Mouse (Mus musculus) layer of hippocampus, adult 6 months (tissue): ENCODE results near the gene Cacnb1. TPM values are rescaled to one million over a fixed set of nuclear protein-coding genes. Genes with fewer than 3 reads are reported as not detected.

ENCODE experiments used
- long read RNA-seq, 2 experiments: library from polyadenylated mRNA; unstranded; transcript quantifications; one replicate each; pipeline ENCODE4 v2.0.0; 2019 to 2020
- microRNA-seq: library from miRNA; unstranded; fragments of <30 nt; microRNA quantifications from one replicate; pipeline ENCODE4 v1.2.0, GENCODE M21; 2020
- polyA plus RNA-seq: library from polyadenylated mRNA; unstranded; fragments of <200 nt; fragmentation: Nextera tagmentation; gene quantifications from 2 replicates; pipeline ENCODE4 v1.2.3, GENCODE M21; 2021

Cacnb1 gene
- polyA plus RNA-seq = 38.9 and 48.1 TPM in 2 replicates
- long read RNA-seq, experiment 1, transcript Cacnb1-205 (13 exons, 1,745 nt) = major isoform, 28 of 38 reads
- long read RNA-seq, experiment 1, partial matches to known transcripts = 2 of 38 reads
- long read RNA-seq, experiment 1, other reads (novel, unspliced or antisense) = 6 of 38 reads
- long read RNA-seq, experiment 2, transcript Cacnb1-205 (13 exons, 1,745 nt) = major isoform, 70 of 148 reads
- long read RNA-seq, experiment 2, transcript Cacnb1-201 (14 exons, 3,396 nt) = minor isoform, 50 of 148 reads
- long read RNA-seq, experiment 2, partial matches to known transcripts = 6 of 148 reads
- long read RNA-seq, experiment 2, other reads (novel, unspliced or antisense) = 18 of 148 reads

GRCm38 (mm10) chr11:98022555-98023371 is at the start of gene Cacnb1:
Gene Cacnb1 (minus strand): TSS chr11:98023034.

DNA sequence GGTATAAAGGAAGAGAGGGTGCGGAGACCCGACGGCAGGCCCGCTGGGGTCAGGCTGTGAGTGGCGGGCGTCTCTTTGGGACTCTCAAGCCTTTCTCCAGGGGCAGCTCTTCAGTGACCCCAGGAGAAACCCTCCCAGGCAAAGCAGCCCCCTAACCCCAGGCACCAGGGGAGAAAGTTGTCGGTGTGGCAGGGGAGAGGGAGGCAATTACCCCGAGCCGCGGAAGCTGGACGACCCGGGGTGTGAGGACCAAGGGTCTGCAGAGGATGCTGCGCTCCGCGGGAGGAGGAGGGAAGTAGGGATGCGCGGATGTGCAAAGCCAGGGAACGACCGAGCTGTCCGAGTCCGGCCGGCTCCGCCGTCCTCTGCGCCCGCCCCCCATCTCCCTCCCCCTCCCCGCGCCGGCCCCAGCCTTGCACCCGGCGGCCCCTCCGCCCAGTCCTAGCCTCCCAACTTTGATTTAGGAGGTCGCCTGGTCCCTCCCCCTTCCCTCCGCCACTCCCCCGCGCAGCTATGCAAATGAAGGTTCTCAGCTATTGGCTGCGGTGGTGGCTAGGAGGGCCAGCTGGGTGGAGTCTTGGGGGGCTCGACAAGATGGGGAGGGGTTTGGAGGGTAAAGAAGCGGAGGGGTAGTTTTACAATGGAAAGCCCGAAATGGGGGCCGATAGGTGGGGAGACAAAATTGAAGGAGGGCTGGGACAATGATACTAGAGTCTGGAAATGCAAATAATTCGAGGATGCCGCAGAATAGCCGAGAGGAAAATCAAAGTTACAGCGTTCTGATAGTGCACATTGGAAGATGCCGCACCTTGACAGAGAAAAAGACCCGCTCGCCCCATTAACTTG is 30.4 kb upstream of the Cacnb1 start, which contains the start of gene Stac2:
Gene Stac2 (minus strand): TSS at position 474 of the 846 bp plus-strand sequence.

DNA sequence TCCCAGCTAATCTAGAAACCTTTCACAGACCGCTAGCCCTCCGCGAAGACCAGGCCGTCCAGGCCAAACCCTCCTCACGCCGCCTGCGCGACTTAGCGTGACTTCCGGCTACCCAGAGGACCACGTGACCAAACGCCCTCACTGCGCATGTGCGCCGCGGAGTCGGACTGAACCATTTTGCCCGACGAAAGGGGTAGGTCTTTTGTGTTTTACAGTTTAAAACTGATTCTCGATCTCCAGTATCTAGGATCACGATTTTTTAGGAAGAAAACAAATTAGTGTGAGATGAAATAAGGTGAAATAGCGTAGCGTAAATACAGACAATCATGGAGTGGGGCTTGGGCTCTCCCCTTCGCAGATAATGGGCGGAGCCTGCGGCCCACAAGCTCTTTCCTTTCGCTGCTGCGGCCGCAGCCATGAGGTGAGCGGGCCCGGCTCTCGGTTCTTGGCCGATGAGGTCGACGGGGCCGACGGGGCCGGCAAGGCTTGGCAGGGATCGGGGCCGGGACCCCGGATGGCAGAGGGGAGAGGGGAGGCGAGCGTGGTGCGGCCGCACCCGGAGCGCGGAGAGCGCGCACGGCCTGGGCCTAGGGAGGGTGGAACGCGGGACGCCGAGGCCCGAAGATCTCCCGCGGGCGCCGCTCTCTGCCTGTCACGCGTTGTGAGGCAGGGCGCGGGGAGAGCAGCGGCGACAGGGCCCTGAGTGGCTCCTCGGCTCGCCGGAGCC is 3.9 kb upstream of the Cacnb1 start, which contains the start of gene Rpl19:
Gene Rpl19 (plus strand): TSS at position 141 of the 727 bp plus-strand sequence.

GRCm38 (mm10) chr11:97995564-97996288 is 27.1 kb downstream of the Cacnb1 start, which contains the start of gene Arl5c:
Gene Arl5c (minus strand): TSS chr11:97996181.

GRCm38 (mm10) chr11:97985727-97986677 is 36.8 kb downstream of the Cacnb1 start, which contains the start of gene Plxdc1:
Gene Plxdc1 (minus strand): TSS chr11:97986444.

Small RNAs within 50 kb of the gene (microRNA-seq; reads per million reads assigned to microRNA genes)
- not detected for gene Gm27597

Other genes with a start within 250 kb of the Cacnb1 start
- 0.53 TPM in 1 of 2 replicates, not detected in the other for gene 1700001P01Rik, start 247.1 kb downstream of the Cacnb1 start, polyA plus RNA-seq
- gene Rpl23, start 240.6 kb downstream of the Cacnb1 start, polyA plus RNA-seq = 631 and 670 TPM in 2 replicates
- 36.2 and 46.2 TPM in 2 replicates for gene Lasp1, start 224.0 kb downstream of the Cacnb1 start, polyA plus RNA-seq
- gene B230217C12Rik, start 182.3 kb downstream of the Cacnb1 start, polyA plus RNA-seq = 88.3 and 97.9 TPM in 2 replicates
- gene Fbxo47, start 138.9 kb downstream of the Cacnb1 start, polyA plus RNA-seq = 0.77 and 1.2 TPM in 2 replicates
- gene Plxdc1, start 36.6 kb downstream of the Cacnb1 start, polyA plus RNA-seq = 7.8 and 10.7 TPM in 2 replicates
- gene Arl5c, start 26.9 kb downstream of the Cacnb1 start, polyA plus RNA-seq = 6.9 and 9.8 TPM in 2 replicates
- 2,123 and 2,249 TPM in 2 replicates for gene Rpl19, start 3.7 kb upstream of the Cacnb1 start, polyA plus RNA-seq
- gene Stac2, start 30.4 kb upstream of the Cacnb1 start, polyA plus RNA-seq = 6.3 and 7.7 TPM in 2 replicates
- 5.7 and 6.6 TPM in 2 replicates for gene Fbxl20, start 127.4 kb upstream of the Cacnb1 start, polyA plus RNA-seq
- gene Med1, start 170.3 kb upstream of the Cacnb1 start, polyA plus RNA-seq = 28.3 and 34.2 TPM in 2 replicates
- gene Cdk12, start 180.0 kb upstream of the Cacnb1 start, polyA plus RNA-seq = 1.9 and 2.0 TPM in 2 replicates